Mouse (Mus musculus) E14TG2a.4 (cell line): ENCODE results near the gene Itk.

Experiments
- H3K27me3 ChIP-seq: 2 replicates; pipeline ENCODE4 v1.6.1; 2014; ENCODE audit warnings: low read length, control low read depth; ENCODE audit not compliant: insufficient read depth
- H3K36me3 ChIP-seq: 2 replicates; pipeline ENCODE4 v1.6.1; 2014; ENCODE audit warnings: low read length, control low read depth; ENCODE audit not compliant: insufficient read depth
- H3K4me1 ChIP-seq: replicated peaks from 2 replicates; pipeline ENCODE4 v1.6.1; 2014; ENCODE audit warnings: low read depth, low read length, control low read depth
- H3K4me3 ChIP-seq: replicated peaks from 2 replicates; pipeline ENCODE4 v1.5.1; 2014; ENCODE audit warnings: mild to moderate bottlenecking, low read length
- H3K9me3 ChIP-seq: 2 replicates; pipeline ENCODE4 v1.6.1; 2014; ENCODE audit warnings: low read length, control low read depth
- CTCF ChIP-seq: conservative IDR thresholded peaks from 2 replicates; pipeline ENCODE4 v1.5.1; 2014; ENCODE audit warnings: low read length
- NANOG ChIP-seq: IDR thresholded peaks from 2 replicates; pipeline ENCODE4 v1.6.1; 2014; ENCODE audit warnings: borderline replicate concordance, low read length, mixed read lengths
- POU5F1 ChIP-seq: IDR thresholded peaks from 2 replicates; pipeline ENCODE4 v1.6.1; 2014; ENCODE audit warnings: low read length, borderline replicate concordance

The Itk gene

DNA sequence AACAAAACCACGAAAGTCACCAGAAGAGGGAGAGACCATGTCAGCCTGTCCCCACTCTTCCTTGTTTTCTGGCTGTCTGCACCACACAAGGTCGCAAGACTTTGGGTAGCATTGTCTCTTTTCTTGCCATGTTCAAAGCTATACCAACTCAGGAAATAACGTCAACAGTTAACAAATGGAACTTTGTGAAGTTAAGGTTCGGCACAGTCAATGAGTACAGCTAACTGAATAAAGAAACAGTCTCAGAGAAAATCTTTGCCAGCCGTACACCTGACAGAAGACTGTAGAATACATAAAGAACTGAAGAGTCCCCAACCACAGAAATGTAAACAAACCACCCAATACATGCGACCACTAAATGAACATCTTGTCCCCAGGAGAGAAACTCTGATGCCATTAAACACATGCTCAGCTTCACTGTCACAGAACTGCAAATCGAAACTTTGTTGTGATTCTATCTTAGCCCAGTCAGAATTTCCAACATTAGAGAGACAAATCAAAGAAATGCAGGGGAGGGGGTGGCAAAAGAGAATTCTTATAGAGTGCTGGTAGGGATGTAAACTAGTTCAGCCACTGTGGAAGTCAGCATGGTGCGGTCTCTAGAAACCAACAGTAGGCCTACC is 16.9 kb downstream of the Itk start:
- Histone ChIP-seq H3K4me3 (no peak overlapping the region), H3K4me1 (no peaks in the 10 kb centered on the region), H3K27me3 (no peaks in the 10 kb centered on the region), H3K9me3 (no peaks in the 10 kb centered on the region), H3K36me3 (no peaks in the 10 kb centered on the region)
- TF ChIP-seq NANOG (no peak), POU5F1 (no peak), CTCF (no peak)

DNA sequence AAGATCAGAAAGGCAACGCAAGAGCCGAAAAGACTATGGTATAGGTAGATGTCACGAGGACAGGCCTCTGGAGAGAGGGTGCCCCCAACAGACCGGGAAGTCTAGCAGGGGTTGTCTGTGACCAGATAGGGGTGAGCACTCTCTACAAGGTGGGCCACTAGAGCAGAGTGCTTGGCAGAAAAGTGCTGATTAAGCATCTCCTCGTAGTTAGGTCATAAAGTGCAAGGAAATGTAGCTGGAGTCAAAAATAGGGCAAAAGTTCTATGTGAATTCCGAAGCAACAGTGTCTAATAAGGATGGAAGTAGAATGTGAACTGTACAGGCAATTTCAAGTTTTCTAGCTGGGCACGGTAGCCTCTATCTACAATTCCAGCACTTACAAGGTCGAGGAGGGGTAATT is 18.1 kb downstream of the Itk start:
- no peaks in the 10 kb centered on the region for H3K4me1 ChIP-seq
- no peaks in the 10 kb centered on the region for H3K9me3 ChIP-seq

DNA sequence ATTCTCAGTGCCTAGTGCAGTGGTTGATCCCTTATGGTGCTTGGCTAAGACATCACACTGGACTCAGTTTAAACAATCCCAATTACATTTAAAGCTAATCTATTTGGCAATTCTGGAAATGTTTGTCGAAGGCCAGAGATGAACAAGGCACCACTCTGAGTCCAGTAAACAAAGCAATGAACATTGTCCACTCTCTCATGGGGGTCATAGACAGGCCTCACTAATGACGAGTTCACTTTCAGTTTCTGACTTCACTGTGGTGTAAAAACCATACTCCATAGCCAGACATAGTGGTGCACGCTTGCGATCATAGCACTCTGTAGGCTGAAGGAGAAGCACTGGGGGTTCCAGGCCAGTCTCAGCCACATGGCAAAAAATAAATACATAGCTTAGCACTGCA is 18.9 kb downstream of the Itk start:
- no peaks in the 10 kb centered on the region for H3K27me3 ChIP-seq
- no peaks in the 10 kb centered on the region for H3K36me3 ChIP-seq
- no peak for TF ChIP-seq CTCF
- no peak for TF ChIP-seq NANOG
- TF ChIP-seq POU5F1: no peak
- H3K4me3 ChIP-seq: no peak overlapping the region
- no peaks in the 10 kb centered on the region for H3K4me1 ChIP-seq
- H3K9me3 ChIP-seq: no peaks in the 10 kb centered on the region

More for the DNA sequence above, 18.1 kb downstream of the Itk start:
- Histone ChIP-seq H3K27me3 (no peaks in the 10 kb centered on the region), H3K4me3 (no peak overlapping the region), H3K36me3 (no peaks in the 10 kb centered on the region)
- TF ChIP-seq POU5F1 (no peak), NANOG (no peak), CTCF (no peak)

DNA sequence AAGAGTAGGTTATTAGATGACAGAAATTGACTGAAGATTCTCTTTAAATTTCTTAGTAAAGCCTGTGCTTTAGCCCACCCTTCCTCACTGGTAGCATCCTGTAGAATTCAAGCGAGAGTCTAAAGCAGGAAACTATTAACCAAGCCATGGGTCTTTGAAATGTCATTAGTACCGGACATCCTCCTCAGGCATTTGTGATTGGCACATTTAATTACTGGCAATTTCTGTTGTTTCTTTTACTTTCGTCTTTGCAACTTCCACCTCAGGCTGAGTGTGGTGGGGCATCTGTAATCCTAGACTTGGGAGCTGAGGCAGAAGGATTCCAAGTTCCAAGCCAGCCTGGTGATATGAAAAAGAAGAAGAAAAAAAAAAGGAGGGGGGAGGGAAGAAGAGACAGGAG is 23.0 kb downstream of the Itk start:
- Histone ChIP-seq H3K27me3 (no peaks in the 10 kb centered on the region), H3K4me1 (no peaks in the 10 kb centered on the region), H3K4me3 (no peak overlapping the region), H3K9me3 (no peaks in the 10 kb centered on the region), H3K36me3 (no peaks in the 10 kb centered on the region)
- TF ChIP-seq POU5F1 (no peak), CTCF (no peak), NANOG (no peak)

DNA sequence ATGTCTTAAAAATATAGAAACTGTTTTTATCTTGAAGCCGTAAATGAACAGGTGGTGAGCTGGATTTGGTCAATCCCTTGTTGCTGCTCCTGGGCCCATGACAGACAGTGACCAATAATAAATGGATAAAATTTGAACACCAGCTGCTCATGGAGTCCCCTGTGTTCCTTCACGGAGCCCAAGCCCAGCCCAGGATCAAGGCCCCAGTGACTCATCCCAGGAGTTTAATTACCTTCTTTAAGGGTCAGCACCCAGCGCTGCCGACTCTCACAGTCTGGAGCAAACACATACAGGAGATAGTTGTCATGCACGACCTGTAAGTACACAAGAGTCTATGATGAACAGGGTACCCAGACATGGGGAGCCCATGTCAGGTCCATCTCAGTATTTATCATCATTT is 23.6 kb downstream of the Itk start:
- no peaks in the 10 kb centered on the region for H3K4me1 ChIP-seq
- no peaks in the 10 kb centered on the region for H3K36me3 ChIP-seq
- TF ChIP-seq POU5F1: no peak
- no peak for TF ChIP-seq CTCF
- TF ChIP-seq NANOG: no peak
- no peak overlapping the region for H3K4me3 ChIP-seq
- H3K9me3 ChIP-seq: no peaks in the 10 kb centered on the region
- no peaks in the 10 kb centered on the region for H3K27me3 ChIP-seq

DNA sequence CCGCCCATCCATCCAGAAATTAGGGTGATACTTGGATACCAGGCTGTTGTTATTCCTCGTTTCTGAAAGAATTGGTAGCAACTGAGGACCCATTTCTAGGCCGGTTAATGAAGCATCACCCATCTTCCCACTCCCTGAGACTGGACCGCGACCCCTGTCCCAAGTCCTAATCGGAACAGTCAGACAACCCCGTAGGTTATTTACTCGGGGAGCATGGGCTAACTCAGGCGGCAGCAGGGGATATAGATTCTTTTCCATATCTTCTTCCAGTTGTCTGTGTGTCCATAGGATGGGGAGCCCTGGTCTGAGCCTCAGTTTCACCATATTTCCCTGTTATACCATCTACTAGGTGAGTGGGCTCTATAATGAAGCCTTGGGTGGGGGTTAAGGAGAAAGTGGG is 25.5 kb downstream of the Itk start:
- no peaks in the 10 kb centered on the region for H3K9me3 ChIP-seq
- no peak overlapping the region for H3K4me3 ChIP-seq
- H3K27me3 ChIP-seq: no peaks in the 10 kb centered on the region
- H3K4me1 ChIP-seq: no peaks in the 10 kb centered on the region
- TF ChIP-seq NANOG: no peak
- TF ChIP-seq POU5F1: no peak
- H3K36me3 ChIP-seq: no peaks in the 10 kb centered on the region

DNA sequence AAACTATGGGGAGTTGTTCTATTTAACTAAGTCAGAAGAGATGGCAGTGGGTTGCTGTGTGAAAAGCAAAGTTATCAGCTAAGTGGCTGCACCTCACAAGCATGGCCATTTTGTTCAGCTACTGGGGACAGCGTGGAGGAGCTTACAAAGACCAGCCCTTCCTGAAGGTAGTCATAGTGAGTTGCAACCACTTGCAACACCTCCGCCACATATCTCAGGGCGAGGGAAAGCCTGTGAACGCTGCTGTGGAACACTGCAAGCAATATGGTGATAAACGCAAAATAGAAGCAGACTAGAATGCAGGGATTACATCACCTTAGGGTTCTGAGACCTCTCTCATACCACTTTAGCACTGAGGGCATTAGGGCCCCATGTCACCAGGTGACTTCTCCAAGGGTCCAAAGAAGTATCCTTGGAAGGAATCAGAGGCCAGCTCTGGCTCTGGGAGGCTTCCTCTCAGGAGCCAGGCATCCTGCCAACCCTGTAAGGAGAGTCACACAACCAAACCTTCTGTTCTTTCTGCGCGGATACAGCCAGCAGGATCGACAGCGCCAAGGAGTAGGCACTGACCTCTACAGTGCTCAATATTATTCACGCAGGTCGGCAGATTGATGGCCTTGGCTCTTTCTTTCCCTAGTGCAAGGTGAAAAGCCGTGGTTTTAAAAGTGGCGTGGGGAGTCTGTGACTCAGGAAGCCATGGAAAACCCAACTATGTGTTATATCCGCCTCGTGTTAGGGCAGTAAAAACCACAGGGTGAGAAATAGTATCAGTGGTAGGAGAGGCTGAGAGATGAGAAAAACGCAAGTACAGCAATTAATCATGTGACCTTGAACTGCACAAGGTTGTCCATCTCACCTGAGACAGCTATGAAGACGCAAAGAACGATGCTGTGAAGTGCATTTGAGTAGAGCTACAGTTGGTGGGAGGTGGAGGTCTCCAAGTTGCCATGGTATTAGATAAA is 27.0 kb downstream of the Itk start:
- Histone ChIP-seq H3K4me1 (no peaks in the 10 kb centered on the region), H3K9me3 (0 out of 2 replicates have a peak, but pooled peaks cover 5% of the 10 kb centered on the region), H3K4me3 (no peak overlapping the region), H3K36me3 (no peaks in the 10 kb centered on the region), H3K27me3 (no peaks in the 10 kb centered on the region)
- TF ChIP-seq CTCF: no peak
- no peak for TF ChIP-seq NANOG
- TF ChIP-seq POU5F1: no peak

DNA sequence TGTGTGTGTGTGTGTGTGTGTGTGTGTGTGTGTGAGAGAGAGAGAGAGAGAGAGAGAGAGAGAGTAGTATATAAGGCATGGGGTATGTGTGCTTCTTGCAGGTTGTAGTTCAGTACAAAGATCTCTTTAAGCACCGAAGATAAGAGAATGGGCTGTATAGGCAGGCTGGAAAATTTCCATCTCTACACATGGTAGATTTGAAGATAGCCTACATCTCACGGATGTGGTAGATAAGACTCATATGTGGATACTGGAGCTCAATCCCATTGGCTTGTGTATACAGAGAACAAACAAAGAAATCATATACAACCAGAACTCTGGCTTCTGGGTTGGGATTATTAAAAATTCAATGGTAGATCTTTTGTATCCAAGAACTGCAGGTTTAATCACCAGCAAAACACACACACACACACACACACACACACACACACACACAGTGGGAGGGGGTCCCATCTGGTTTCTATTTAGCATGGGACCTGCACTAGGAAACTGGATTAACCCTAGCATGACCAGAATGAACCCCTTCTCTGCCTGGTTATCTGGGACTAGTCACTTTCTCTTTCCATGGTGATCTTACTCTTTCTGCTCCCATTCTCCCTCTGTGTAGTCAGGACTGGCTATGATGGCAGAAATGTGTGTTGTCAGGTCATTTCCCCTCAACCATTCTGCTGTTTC is 28.2 kb downstream of the Itk start:
- H3K9me3 ChIP-seq: 0 out of 2 replicates have a peak, but pooled peaks cover 5% of the 10 kb centered on the region
- no peaks in the 10 kb centered on the region for H3K4me1 ChIP-seq
- H3K4me3 ChIP-seq: no peak overlapping the region
- no peaks in the 10 kb centered on the region for H3K36me3 ChIP-seq
- H3K27me3 ChIP-seq: no peaks in the 10 kb centered on the region
- TF ChIP-seq POU5F1 (no peak), NANOG (no peak), CTCF (no peak)
